Mouse (Mus musculus) midbrain, embryonic 13.5 days (tissue): ENCODE results near the gene Map4. TPM values are rescaled to one million over a fixed set of nuclear protein-coding genes. Genes with fewer than 3 reads are reported as not detected.
"Not testable (repeated sequence)": the region's sequence is repeated elsewhere in the genome, so short reads cannot be mapped to it uniquely, and the experiment has no call there.

ENCODE experiments used
- ATAC-seq: fragments of 200-750 bp; cut with Nextera tagmentation; 2 replicates; pipeline ENCODE4 v1.8.0; 2017; ENCODE audit warnings: mild to moderate bottlenecking, moderate TSS enrichment, moderate library complexity
- H3K27ac ChIP-seq: fragments of 300-500 bp; sonication (generic); 2 replicates; pipeline ENCODE4 v1.5.1; 2015; ENCODE audit warnings: inconsistent platforms, mild to moderate bottlenecking, moderate library complexity
- H3K27me3 ChIP-seq: fragments of 300-500 bp; sonication (generic); 2 replicates; pipeline ENCODE4 v1.6.1; 2015; ENCODE audit warnings: mild to moderate bottlenecking, inconsistent platforms
- H3K36me3 ChIP-seq: fragments of 300-500 bp; sonication (generic); 2 replicates; pipeline ENCODE4 v1.6.1; 2015; ENCODE audit warnings: mild to moderate bottlenecking, inconsistent platforms
- H3K4me1 ChIP-seq: fragments of 300-500 bp; sonication (generic); replicated peaks from 2 replicates; pipeline ENCODE4 v1.6.1; 2015; ENCODE audit warnings: inconsistent platforms
- H3K4me2 ChIP-seq: fragments of 300-500 bp; sonication (generic); replicated peaks from 2 replicates; pipeline ENCODE4 v1.6.1; 2015; ENCODE audit warnings: moderate library complexity, mild to moderate bottlenecking, inconsistent platforms
- H3K4me3 ChIP-seq: fragments of 300-500 bp; sonication (generic); replicated peaks from 2 replicates; pipeline ENCODE4 v1.5.1; 2015; ENCODE audit warnings: mild to moderate bottlenecking, inconsistent platforms
- H3K9ac ChIP-seq: fragments of 300-500 bp; sonication (generic); replicated peaks from 2 replicates; pipeline ENCODE4 v1.6.1; 2015; ENCODE audit warnings: mild to moderate bottlenecking, inconsistent platforms
- H3K9me3 ChIP-seq: fragments of 300-500 bp; sonication (generic); 2 replicates; pipeline ENCODE4 v1.6.1; 2016; ENCODE audit warnings: mild to moderate bottlenecking, inconsistent platforms
- WGBS: fragments of 180-500 bp; shearing (Covaris S2); methylation state at CpG from one replicate; pipeline ENCODE4 v1.1.7; 2015; 5-methylcytosine and 5-hydroxymethylcytosine counted together
- polyA plus RNA-seq: library from polyadenylated mRNA; unstranded; fragments of >200 nt; fragmentation: Nextera tagmentation; extraction: Ambion mirVana; gene quantifications from 2 replicates; pipeline ENCODE4 v1.2.1, GENCODE M21; 2015

Gene Map4
- polyA plus RNA-seq, 1 experiment from 2014 or later: 127 TPM

- Histone ChIP-seq H3K4me3 (no peak overlapping the region), H3K27ac (no peak overlapping the region), H3K9me3 (no peaks in the 10 kb centered on the region), H3K4me2 (no peak overlapping the region), H3K36me3 (no peaks in the 10 kb centered on the region), H3K9ac (no peak overlapping the region), H3K27me3 (no peaks in the 10 kb centered on the region), H3K4me1 (no peaks in the 10 kb centered on the region)
- ATAC-seq: no peak
These were observed 33.5 kb downstream of the Map4 start for GRCm38 (mm10) chr9:109964761-109965160.

- Histone ChIP-seq H3K9me3 (no peaks in the 10 kb centered on the region), H3K36me3 (no peaks in the 10 kb centered on the region), H3K9ac (no peak overlapping the region), H3K27me3 (no peaks in the 10 kb centered on the region), H3K4me2 (no peak overlapping the region), H3K27ac (no peak overlapping the region), H3K4me3 (no peak overlapping the region), H3K4me1 (no peaks in the 10 kb centered on the region)
- WGBS: 79% methylated on average over 4 of the region's 4 CpGs
- no peak for ATAC-seq
These were observed 37.3 kb downstream of the Map4 start for GRCm38 (mm10) chr9:109968351-109969116.

GRCm38 (mm10) chr9:109969181-109969580 is 37.9 kb downstream of the Map4 start:
- ATAC-seq: no peak
- no peak overlapping the region for H3K4me3 ChIP-seq
- H3K4me1 ChIP-seq: no peaks in the 10 kb centered on the region
- 81% methylated on average over 3 of the region's 3 CpGs for WGBS
- no peaks in the 10 kb centered on the region for H3K27me3 ChIP-seq
- no peak overlapping the region for H3K27ac ChIP-seq
- H3K36me3 ChIP-seq: no peaks in the 10 kb centered on the region
- H3K9me3 ChIP-seq: no peaks in the 10 kb centered on the region
- H3K4me2 ChIP-seq: no peak overlapping the region
- no peak overlapping the region for H3K9ac ChIP-seq

GRCm38 (mm10) chr9:109969792-109970336 is 38.6 kb downstream of the Map4 start:
- Histone ChIP-seq H3K4me3 (no peak overlapping the region), H3K9me3 (no peaks in the 10 kb centered on the region), H3K4me2 (no peak overlapping the region), H3K9ac (no peak overlapping the region), H3K4me1 (no peaks in the 10 kb centered on the region), H3K27me3 (no peaks in the 10 kb centered on the region), H3K36me3 (no peaks in the 10 kb centered on the region), H3K27ac (no peak overlapping the region)
- 94% methylated on average over 4 of the region's 4 CpGs for WGBS
- no peak for ATAC-seq

GRCm38 (mm10) chr9:109971711-109972110 is 40.5 kb downstream of the Map4 start:
- not testable (repeated sequence) for ATAC-seq, H3K9me3 ChIP-seq, H3K9ac ChIP-seq, H3K4me2 ChIP-seq, H3K27ac ChIP-seq, H3K27me3 ChIP-seq, H3K4me1 ChIP-seq, H3K36me3 ChIP-seq, H3K4me3 ChIP-seq
- 91% methylated on average over 5 of the region's 5 CpGs for WGBS

- 99% methylated on average over 4 of the region's 4 CpGs for WGBS
- H3K36me3 ChIP-seq: peaks cover 23% of the 10 kb centered on the region
- not testable (repeated sequence) for H3K4me1 ChIP-seq, ATAC-seq, H3K9ac ChIP-seq, H3K4me3 ChIP-seq, H3K27ac ChIP-seq, H3K9me3 ChIP-seq, H3K27me3 ChIP-seq, H3K4me2 ChIP-seq
These were observed 49.0 kb downstream of the Map4 start for GRCm38 (mm10) chr9:109980223-109980622.

GRCm38 (mm10) chr9:109985416-109985815 is 54.2 kb downstream of the Map4 start:
- no peaks in the 10 kb centered on the region for H3K27me3 ChIP-seq
- H3K9me3 ChIP-seq: no peaks in the 10 kb centered on the region
- no peaks in the 10 kb centered on the region for H3K4me1 ChIP-seq
- no peak overlapping the region for H3K4me2 ChIP-seq
- H3K36me3 ChIP-seq: peaks cover 17% of the 10 kb centered on the region
- no peak overlapping the region for H3K9ac ChIP-seq
- no peak overlapping the region for H3K4me3 ChIP-seq
- peak; percentile 75 for ATAC-seq
- H3K27ac ChIP-seq: no peak overlapping the region
- WGBS: 27% methylated on average over 4 of the region's 4 CpGs

- H3K4me1 ChIP-seq: no peaks in the 10 kb centered on the region
- no peak overlapping the region for H3K9ac ChIP-seq
- H3K36me3 ChIP-seq: no peaks in the 10 kb centered on the region
- H3K4me2 ChIP-seq: no peak overlapping the region
- ATAC-seq: no peak
- H3K27ac ChIP-seq: no peak overlapping the region
- H3K4me3 ChIP-seq: no peak overlapping the region
- no peaks in the 10 kb centered on the region for H3K27me3 ChIP-seq
- no peaks in the 10 kb centered on the region for H3K9me3 ChIP-seq
- 85% methylated on average over 1 of the region's 1 CpGs for WGBS
These were observed 57.8 kb downstream of the Map4 start for GRCm38 (mm10) chr9:109989084-109989483.

GRCm38 (mm10) chr9:109997441-109997840 is 66.2 kb downstream of the Map4 start:
- Histone ChIP-seq H3K4me3 (no peak overlapping the region), H3K36me3 (peaks cover 5% of the 10 kb centered on the region; the same call in 1 of the 2 replicates), H3K27me3 (no peaks in the 10 kb centered on the region), H3K9me3 (no peaks in the 10 kb centered on the region), H3K27ac (no peak overlapping the region), H3K4me1 (no peaks in the 10 kb centered on the region), H3K4me2 (no peak overlapping the region), H3K9ac (no peak overlapping the region)
- WGBS: 79% methylated on average over 4 of the region's 4 CpGs
- ATAC-seq: no peak

- H3K27ac ChIP-seq: no peak overlapping the region
- H3K36me3 ChIP-seq: peaks cover 5% of the 10 kb centered on the region; the same call in 1 of the 2 replicates
- H3K4me2 ChIP-seq: no peak overlapping the region
- H3K27me3 ChIP-seq: no peaks in the 10 kb centered on the region
- ATAC-seq: no peak
- WGBS: 52% methylated on average over 1 of the region's 1 CpGs
- H3K9me3 ChIP-seq: no peaks in the 10 kb centered on the region
- no peaks in the 10 kb centered on the region for H3K4me1 ChIP-seq
- H3K4me3 ChIP-seq: no peak overlapping the region
- H3K9ac ChIP-seq: no peak overlapping the region
These were observed 70.7 kb downstream of the Map4 start for GRCm38 (mm10) chr9:110001946-110002345.

GRCm38 (mm10) chr9:110002413-110002812 is 71.2 kb downstream of the Map4 start:
- H3K9ac ChIP-seq: no peak overlapping the region
- H3K9me3 ChIP-seq: no peaks in the 10 kb centered on the region
- no peaks in the 10 kb centered on the region for H3K27me3 ChIP-seq
- 89% methylated on average over 3 of the region's 3 CpGs for WGBS
- H3K4me1 ChIP-seq: no peaks in the 10 kb centered on the region
- H3K27ac ChIP-seq: no peak overlapping the region
- ATAC-seq: no peak
- H3K4me2 ChIP-seq: no peak overlapping the region
- H3K36me3 ChIP-seq: peaks cover 5% of the 10 kb centered on the region; the same call in 1 of the 2 replicates
- H3K4me3 ChIP-seq: no peak overlapping the region

GRCm38 (mm10) chr9:110019224-110019623 is 88.0 kb downstream of the Map4 start:
- ATAC-seq: no peak
- H3K27ac ChIP-seq: no peak overlapping the region
- no peak overlapping the region for H3K4me3 ChIP-seq
- H3K4me2 ChIP-seq: no peak overlapping the region
- no peaks in the 10 kb centered on the region for H3K4me1 ChIP-seq
- no peaks in the 10 kb centered on the region for H3K9me3 ChIP-seq
- no peaks in the 10 kb centered on the region for H3K27me3 ChIP-seq
- WGBS: 72% methylated on average over 7 of the region's 7 CpGs
- no peaks in the 10 kb centered on the region for H3K36me3 ChIP-seq
- H3K9ac ChIP-seq: no peak overlapping the region

- H3K27ac ChIP-seq: no peak overlapping the region
- H3K4me3 ChIP-seq: no peak overlapping the region
- H3K9ac ChIP-seq: no peak overlapping the region
- ATAC-seq: no peak
- H3K27me3 ChIP-seq: no peaks in the 10 kb centered on the region
- WGBS: 54% methylated on average over 5 of the region's 5 CpGs
- no peak overlapping the region for H3K4me2 ChIP-seq
- H3K9me3 ChIP-seq: no peaks in the 10 kb centered on the region
- no peaks in the 10 kb centered on the region for H3K4me1 ChIP-seq
- H3K36me3 ChIP-seq: no peaks in the 10 kb centered on the region
These were observed 89.1 kb downstream of the Map4 start for GRCm38 (mm10) chr9:110020405-110020804.
